Mouse (Mus musculus): ENCODE measurements around the gene Zswim9. TPM values are rescaled to one million over a fixed set of nuclear protein-coding genes. Genes with fewer than 3 reads are reported as not detected.
"Not testable (repeated sequence)": the region's sequence is repeated elsewhere in the genome, so short reads cannot be mapped to it uniquely, and the experiment has no call there.

Gene Zswim9
- polyA plus RNA-seq, 1 experiment: 9.0 TPM

GRCm38 (mm10) chr7:13298821-13299220, 20.3 kb upstream of the Zswim9 start:
- TF ChIP-seq CTCF (IDR thresholded peaks at IDR 0.05; ENCODE audit: borderline replicate concordance, insufficient read depth, low read length) (no peak), POLR2A (IDR thresholded peaks at IDR 0.05; ENCODE audit: low read depth, low read length) (no peak)
- Histone ChIP-seq H3K27ac (ENCODE audit: insufficient read depth, low read length) (no peak overlapping the region), H3K4me1 (ENCODE audit: control insufficient read depth, insufficient read depth, low read length) (no peaks in the 10 kb centered on the region), H3K4me3 (ENCODE audit: insufficient read depth, low read length) (no peak overlapping the region)

GRCm38 (mm10) chr7:13297636-13298035, 19.1 kb upstream of the Zswim9 start:
- H3K27ac ChIP-seq (ENCODE audit: insufficient read depth, low read length): no peak overlapping the region
- no peaks in the 10 kb centered on the region for H3K4me1 ChIP-seq (ENCODE audit: control insufficient read depth, insufficient read depth, low read length)
- H3K4me3 ChIP-seq (ENCODE audit: insufficient read depth, low read length): no peak overlapping the region
- TF ChIP-seq CTCF (IDR thresholded peaks at IDR 0.05; ENCODE audit: borderline replicate concordance, insufficient read depth, low read length) (no peak), POLR2A (IDR thresholded peaks at IDR 0.05; ENCODE audit: low read depth, low read length) (no peak)

- Histone ChIP-seq H3K4me3 (ENCODE audit: insufficient read depth, low read length) (no peak overlapping the region), H3K4me1 (ENCODE audit: control insufficient read depth, insufficient read depth, low read length) (peaks cover 9% of the 10 kb centered on the region; the same call in 1 of the 2 replicates), H3K27ac (ENCODE audit: insufficient read depth, low read length) (no peak overlapping the region)
- TF ChIP-seq POLR2A (IDR thresholded peaks at IDR 0.05; ENCODE audit: low read depth, low read length) (no peak), CTCF (IDR thresholded peaks at IDR 0.05; ENCODE audit: borderline replicate concordance, insufficient read depth, low read length) (no peak)
Measured at GRCm38 (mm10) chr7:13295256-13295655, 16.7 kb upstream of the Zswim9 start.

- no peak overlapping the region for H3K27ac ChIP-seq (ENCODE audit: insufficient read depth, low read length)
- H3K4me1 ChIP-seq (ENCODE audit: control insufficient read depth, insufficient read depth, low read length): peaks cover 9% of the 10 kb centered on the region; the same call in 1 of the 2 replicates
- H3K4me3 ChIP-seq (ENCODE audit: insufficient read depth, low read length): no peak overlapping the region
- TF ChIP-seq CTCF (IDR thresholded peaks at IDR 0.05; ENCODE audit: borderline replicate concordance, insufficient read depth, low read length): no peak
- no peak for TF ChIP-seq POLR2A (IDR thresholded peaks at IDR 0.05; ENCODE audit: low read depth, low read length)
Measured at GRCm38 (mm10) chr7:13293878-13294855, 15.6 kb upstream of the Zswim9 start.

GRCm38 (mm10) chr7:13291370-13291769, 12.8 kb upstream of the Zswim9 start:
- TF ChIP-seq CTCF (IDR thresholded peaks at IDR 0.05; ENCODE audit: borderline replicate concordance, insufficient read depth, low read length): no peak
- no peak overlapping the region for H3K4me3 ChIP-seq (ENCODE audit: insufficient read depth, low read length)
- H3K27ac ChIP-seq (ENCODE audit: insufficient read depth, low read length): peak overlapping the region; percentile 58
- peaks cover 9% of the 10 kb centered on the region; the same call in 1 of the 2 replicates for H3K4me1 ChIP-seq (ENCODE audit: control insufficient read depth, insufficient read depth, low read length)

- H3K27ac ChIP-seq (ENCODE audit: insufficient read depth, low read length): peak overlapping the region; percentile 64; the same call in 1 of the 2 replicates
- no peak overlapping the region for H3K4me3 ChIP-seq (ENCODE audit: insufficient read depth, low read length)
- TF ChIP-seq POLR2A (IDR thresholded peaks at IDR 0.05; ENCODE audit: low read depth, low read length): no peak
- no peak for TF ChIP-seq CTCF (IDR thresholded peaks at IDR 0.05; ENCODE audit: borderline replicate concordance, insufficient read depth, low read length)
- H3K4me1 ChIP-seq (ENCODE audit: control insufficient read depth, insufficient read depth, low read length): peaks cover 9% of the 10 kb centered on the region; the same call in 1 of the 2 replicates
Measured at GRCm38 (mm10) chr7:13290041-13290675, 11.6 kb upstream of the Zswim9 start.

- Histone ChIP-seq H3K27ac (ENCODE audit: insufficient read depth, low read length) (no peak overlapping the region), H3K4me3 (ENCODE audit: insufficient read depth, low read length) (no peak overlapping the region), H3K4me1 (ENCODE audit: control insufficient read depth, insufficient read depth, low read length) (peaks cover 9% of the 10 kb centered on the region; the same call in 1 of the 2 replicates)
- TF ChIP-seq POLR2A (IDR thresholded peaks at IDR 0.05; ENCODE audit: low read depth, low read length): no peak
- TF ChIP-seq CTCF (IDR thresholded peaks at IDR 0.05; ENCODE audit: borderline replicate concordance, insufficient read depth, low read length): no peak
Measured at GRCm38 (mm10) chr7:13288621-13289020, 10.1 kb upstream of the Zswim9 start.

GRCm38 (mm10) chr7:13278957-13279356, 436 bp upstream of the Zswim9 start:
- H3K4me1 ChIP-seq (ENCODE audit: control insufficient read depth, insufficient read depth, low read length); H3K27ac ChIP-seq (ENCODE audit: insufficient read depth, low read length): not testable (repeated sequence)
- H3K4me3 ChIP-seq (ENCODE audit: insufficient read depth, low read length): peak overlapping the region; percentile 35

GRCm38 (mm10) chr7:13277833-13278232, 688 bp downstream of the Zswim9 start:
- TF ChIP-seq POLR2A (IDR thresholded peaks at IDR 0.05; ENCODE audit: low read depth, low read length) (no peak), CTCF (IDR thresholded peaks at IDR 0.05; ENCODE audit: borderline replicate concordance, insufficient read depth, low read length) (no peak)
- Histone ChIP-seq H3K27ac (ENCODE audit: insufficient read depth, low read length) (no peak overlapping the region), H3K4me3 (ENCODE audit: insufficient read depth, low read length) (peak overlapping the region; percentile 76), H3K4me1 (ENCODE audit: control insufficient read depth, insufficient read depth, low read length) (no peaks in the 10 kb centered on the region)

GRCm38 (mm10) chr7:13277081-13277480, 1.4 kb downstream of the Zswim9 start, which contains the start of gene Lig1:
TSS of gene Lig1 (plus strand) at chr7:13277283.
- Histone ChIP-seq H3K4me1 (ENCODE audit: control insufficient read depth, insufficient read depth, low read length) (no peaks in the 10 kb centered on the region), H3K27ac (ENCODE audit: insufficient read depth, low read length) (no peak within 1 kb of the TSS), H3K4me3 (ENCODE audit: insufficient read depth, low read length) (peak within 1 kb of the TSS; percentile 76)
- no peak for TF ChIP-seq POLR2A (IDR thresholded peaks at IDR 0.05; ENCODE audit: low read depth, low read length)
- no peak for TF ChIP-seq CTCF (IDR thresholded peaks at IDR 0.05; ENCODE audit: borderline replicate concordance, insufficient read depth, low read length)
